Mouse (Mus musculus) embryonic facial prominence, embryonic 15.5 days (tissue): ENCODE measurements around the gene Sel1l2. TPM values are rescaled to one million over a fixed set of nuclear protein-coding genes. Genes with fewer than 3 reads are reported as not detected.

Source experiments
- ATAC-seq: fragments of 200-750 bp; cut with Nextera tagmentation; 2 replicates; pipeline ENCODE4 v1.8.0; 2017; ENCODE audit warnings: low read depth, moderate TSS enrichment; ENCODE audit not compliant: insufficient number of reproducible peaks, low FRiP score, low TSS enrichment
- H3K27ac ChIP-seq: fragments of 300-500 bp; sonication (generic); replicated peaks from 2 replicates; pipeline ENCODE4 v1.5.1; 2015; ENCODE audit warnings: mild to moderate bottlenecking, inconsistent platforms
- H3K27me3 ChIP-seq: fragments of 300-500 bp; sonication (generic); 2 replicates; pipeline ENCODE4 v1.6.1; 2015; ENCODE audit warnings: inconsistent platforms
- H3K36me3 ChIP-seq: fragments of 300-500 bp; sonication (generic); 2 replicates; pipeline ENCODE4 v1.6.1; 2015; ENCODE audit warnings: mild to moderate bottlenecking, inconsistent platforms
- H3K4me1 ChIP-seq: fragments of 300-500 bp; sonication (generic); 2 replicates; pipeline ENCODE4 v1.6.1; 2015; ENCODE audit warnings: inconsistent platforms
- H3K4me2 ChIP-seq: fragments of 300-500 bp; sonication (generic); replicated peaks from 2 replicates; pipeline ENCODE4 v1.6.1; 2015; ENCODE audit warnings: mild to moderate bottlenecking, inconsistent platforms
- H3K4me3 ChIP-seq: fragments of 300-500 bp; sonication (generic); replicated peaks from 2 replicates; pipeline ENCODE4 v1.5.1; 2015; ENCODE audit warnings: mild to moderate bottlenecking, inconsistent platforms
- H3K9ac ChIP-seq: fragments of 300-500 bp; sonication (generic); 2 replicates; pipeline ENCODE4 v1.6.1; 2015; ENCODE audit warnings: inconsistent platforms
- H3K9me3 ChIP-seq: fragments of 300-500 bp; sonication (generic); replicated peaks from 2 replicates; pipeline ENCODE4 v1.6.1; 2016; ENCODE audit warnings: inconsistent platforms
- WGBS: fragments of 180-500 bp; shearing (Covaris S2); methylation state at CpG from one replicate; pipeline ENCODE4 v1.1.7; 2015; 5-methylcytosine and 5-hydroxymethylcytosine counted together
- polyA plus RNA-seq: library from polyadenylated mRNA; unstranded; fragments of >200 nt; fragmentation: Nextera tagmentation; extraction: Ambion mirVana; gene quantifications from 2 replicates; pipeline ENCODE4 v1.2.1, GENCODE M21; 2015

Gene Sel1l2
- polyA plus RNA-seq, result not detected in 2 replicates

- Histone ChIP-seq H3K27ac (no peak within 1 kb of the TSS), H3K4me1 (no peaks in the 10 kb centered on the region), H3K9me3 (no peaks in the 10 kb centered on the region), H3K9ac (no peak within 1 kb of the TSS), H3K4me3 (no peak within 1 kb of the TSS), H3K36me3 (no peaks in the 10 kb centered on the region), H3K4me2 (no peak within 1 kb of the TSS), H3K27me3 (no peaks in the 10 kb centered on the region)
- WGBS, result 46% methylated on average over 4 of the region's 4 CpGs
- no peak for ATAC-seq
Measured at GRCm38 (mm10) chr2:140389525-140389924, at the start of gene Sel1l2. Gene Sel1l2, minus strand, starts transcription at chr2:140389706.

- Histone ChIP-seq H3K4me1 (peaks cover 2% of the 10 kb centered on the region; the same call in 1 of the 2 replicates), H3K4me2 (no peak overlapping the region), H3K27me3 (no peaks in the 10 kb centered on the region), H3K36me3 (no peaks in the 10 kb centered on the region), H3K4me3 (no peak overlapping the region), H3K27ac (no peak overlapping the region), H3K9ac (no peak overlapping the region), H3K9me3 (no peaks in the 10 kb centered on the region)
- 52% methylated on average over 4 of the region's 4 CpGs for WGBS
- no peak for ATAC-seq
Measured at GRCm38 (mm10) chr2:140439081-140439480, 49.6 kb upstream of the Sel1l2 start.

- Histone ChIP-seq H3K9me3 (no peaks in the 10 kb centered on the region), H3K4me1 (no peaks in the 10 kb centered on the region), H3K9ac (no peak overlapping the region), H3K36me3 (no peaks in the 10 kb centered on the region), H3K27me3 (no peaks in the 10 kb centered on the region), H3K4me2 (no peak overlapping the region), H3K4me3 (no peak overlapping the region), H3K27ac (no peak overlapping the region)
- 8% methylated on average over 4 of the region's 4 CpGs for WGBS
- ATAC-seq, result no peak
Measured at GRCm38 (mm10) chr2:140427283-140427682, 37.8 kb upstream of the Sel1l2 start.

GRCm38 (mm10) chr2:140425844-140426243 lies 36.3 kb upstream of the Sel1l2 start:
- Histone ChIP-seq H3K4me1 (no peaks in the 10 kb centered on the region), H3K9ac (no peak overlapping the region), H3K4me3 (no peak overlapping the region), H3K9me3 (no peaks in the 10 kb centered on the region), H3K27ac (no peak overlapping the region), H3K4me2 (no peak overlapping the region), H3K27me3 (no peaks in the 10 kb centered on the region), H3K36me3 (no peaks in the 10 kb centered on the region)
- ATAC-seq, result no peak

GRCm38 (mm10) chr2:140395744-140396231 lies 6.3 kb upstream of the Sel1l2 start:
- WGBS, result under 1% methylated on average over 45 of the region's 58 CpGs
- Histone ChIP-seq H3K9ac (peak overlapping the region; percentile 45), H3K4me1 (0 out of 2 replicates have a peak, but pooled peaks cover 3% of the 10 kb centered on the region), H3K27ac (no peak overlapping the region), H3K9me3 (no peaks in the 10 kb centered on the region), H3K4me2 (peak overlapping the region; percentile 98), H3K27me3 (no peaks in the 10 kb centered on the region), H3K36me3 (no peaks in the 10 kb centered on the region), H3K4me3 (peak overlapping the region; percentile 81)
- ATAC-seq, result peak; percentile 65

GRCm38 (mm10) chr2:140395179-140395578 lies 5.7 kb upstream of the Sel1l2 start, which contains the start of gene Macrod2:
Gene Macrod2, plus strand, starts transcription at chr2:140395309.
- Histone ChIP-seq H3K4me1 (0 out of 2 replicates have a peak, but pooled peaks cover 3% of the 10 kb centered on the region), H3K36me3 (no peaks in the 10 kb centered on the region), H3K9me3 (no peaks in the 10 kb centered on the region), H3K4me3 (peak within 1 kb of the TSS; percentile 81), H3K27ac (no peak within 1 kb of the TSS), H3K27me3 (no peaks in the 10 kb centered on the region), H3K4me2 (peak within 1 kb of the TSS; percentile 98), H3K9ac (peak within 1 kb of the TSS; percentile 45)
- peak; percentile 99 for ATAC-seq
- WGBS, result under 1% methylated on average over 46 of the region's 47 CpGs

GRCm38 (mm10) chr2:140364804-140365203 lies 24.7 kb downstream of the Sel1l2 start:
- ATAC-seq, result 0 out of 2 replicates have a peak, but pooled peaks have one; percentile 34
- H3K4me2 ChIP-seq, result no peak overlapping the region
- no peaks in the 10 kb centered on the region for H3K4me1 ChIP-seq
- H3K36me3 ChIP-seq, result no peaks in the 10 kb centered on the region
- 53% methylated on average over 1 of the region's 1 CpGs for WGBS
- no peaks in the 10 kb centered on the region for H3K9me3 ChIP-seq
- H3K4me3 ChIP-seq, result no peak overlapping the region
- no peak overlapping the region for H3K27ac ChIP-seq
- H3K27me3 ChIP-seq, result no peaks in the 10 kb centered on the region
- no peak overlapping the region for H3K9ac ChIP-seq

GRCm38 (mm10) chr2:140359905-140360304 lies 29.6 kb downstream of the Sel1l2 start:
- Histone ChIP-seq H3K9me3 (no peaks in the 10 kb centered on the region), H3K4me1 (no peaks in the 10 kb centered on the region), H3K9ac (no peak overlapping the region), H3K27me3 (no peaks in the 10 kb centered on the region), H3K4me3 (no peak overlapping the region), H3K4me2 (no peak overlapping the region), H3K36me3 (no peaks in the 10 kb centered on the region), H3K27ac (no peak overlapping the region)
- ATAC-seq, result no peak
- 42% methylated on average over 2 of the region's 2 CpGs for WGBS

- Histone ChIP-seq H3K36me3 (no peaks in the 10 kb centered on the region), H3K9ac (no peak overlapping the region), H3K4me3 (no peak overlapping the region), H3K9me3 (no peaks in the 10 kb centered on the region), H3K27me3 (no peaks in the 10 kb centered on the region), H3K4me1 (no peaks in the 10 kb centered on the region), H3K4me2 (no peak overlapping the region), H3K27ac (no peak overlapping the region)
- ATAC-seq, result no peak
- WGBS, result 87% methylated on average over 7 of the region's 7 CpGs
Measured at GRCm38 (mm10) chr2:140342394-140342793, 47.1 kb downstream of the Sel1l2 start.

GRCm38 (mm10) chr2:140330508-140331306 lies 58.8 kb downstream of the Sel1l2 start:
- no peaks in the 10 kb centered on the region for H3K9me3 ChIP-seq
- ATAC-seq, result no peak
- 55% methylated on average over 5 of the region's 5 CpGs for WGBS

GRCm38 (mm10) chr2:140302976-140303708 lies 86.4 kb downstream of the Sel1l2 start:
- no peak for ATAC-seq
- 31% methylated on average over 3 of the region's 3 CpGs for WGBS
- no peaks in the 10 kb centered on the region for H3K9me3 ChIP-seq
- H3K27me3 ChIP-seq, result no peaks in the 10 kb centered on the region
- H3K27ac ChIP-seq, result no peak overlapping the region
- no peak overlapping the region for H3K4me3 ChIP-seq
- H3K4me2 ChIP-seq, result no peak overlapping the region
- no peak overlapping the region for H3K9ac ChIP-seq
- no peaks in the 10 kb centered on the region for H3K36me3 ChIP-seq
- no peaks in the 10 kb centered on the region for H3K4me1 ChIP-seq

More at GRCm38 (mm10) chr2:140330508-140331306, 58.8 kb downstream of the Sel1l2 start:
- no peaks in the 10 kb centered on the region for H3K4me1 ChIP-seq
- H3K27ac ChIP-seq, result no peak overlapping the region
- no peaks in the 10 kb centered on the region for H3K36me3 ChIP-seq
- H3K9ac ChIP-seq, result no peak overlapping the region
- no peak overlapping the region for H3K4me2 ChIP-seq
- no peaks in the 10 kb centered on the region for H3K27me3 ChIP-seq
- no peak overlapping the region for H3K4me3 ChIP-seq
